Mouse (Mus musculus): ENCODE results near the gene Mvb12b.

GRCm38 (mm10) chr2:33892354-33892753, 4.6 kb upstream of the Mvb12b start:
- TF ChIP-seq CTCF (IDR thresholded peaks at IDR 0.05; ENCODE audit: borderline replicate concordance, control insufficient read depth, extremely low read depth, insufficient read depth, low read length, poor library complexity) = no peak
- TF ChIP-seq POLR2A (IDR thresholded peaks at IDR 0.05; ENCODE audit: control insufficient read depth, extremely low read depth, insufficient read depth, low read length, poor library complexity) = no peak
